Mouse (Mus musculus) ES-Bruce4 (cell line): Measurements from ENCODE around the gene Asic2. TPM values are rescaled to one million over a fixed set of nuclear protein-coding genes. Genes with fewer than 3 reads are reported as not detected.

Source experiments
- H3K27ac ChIP-seq: 2 replicates; pipeline ENCODE4 v1.5.1; 2012; ENCODE audit warnings: low read length, inconsistent platforms; ENCODE audit not compliant: insufficient read depth
- H3K27me3 ChIP-seq: 2 replicates; pipeline ENCODE4 v1.6.1; 2012; ENCODE audit warnings: mild to moderate bottlenecking, low read length, inconsistent platforms; ENCODE audit not compliant: control insufficient read depth, poor library complexity, insufficient read depth, severe bottlenecking
- H3K36me3 ChIP-seq: 2 replicates; pipeline ENCODE4 v1.6.1; 2012; ENCODE audit warnings: inconsistent platforms, mild to moderate bottlenecking, low read length, moderate library complexity; ENCODE audit not compliant: control insufficient read depth, poor library complexity, insufficient read depth, severe bottlenecking
- H3K4me1 ChIP-seq: one replicate; pipeline ENCODE4 v1.8.1; 2011; ENCODE audit warnings: low read length; ENCODE audit not compliant: control insufficient read depth, insufficient read depth
- H3K4me3 ChIP-seq: 2 replicates; pipeline ENCODE4 v1.5.1; 2011; ENCODE audit warnings: low read depth, mild to moderate bottlenecking, low read length
- H3K9ac ChIP-seq: 2 replicates; pipeline ENCODE4 v1.6.1; 2012; ENCODE audit warnings: low read depth, mild to moderate bottlenecking, inconsistent platforms; ENCODE audit not compliant: poor library complexity, severe bottlenecking
- H3K9me3 ChIP-seq: replicated peaks from 2 replicates; pipeline ENCODE4 v1.6.1; 2012; ENCODE audit warnings: mild to moderate bottlenecking, low read length, inconsistent platforms; ENCODE audit not compliant: control insufficient read depth, poor library complexity, insufficient read depth, severe bottlenecking
- CTCF ChIP-seq: IDR thresholded peaks from one replicate; pipeline ENCODE4 v1.8.1; 2011; ENCODE audit warnings: low read depth, low read length
- EP300 ChIP-seq: IDR thresholded peaks from 2 replicates; pipeline ENCODE4 v1.6.1; 2011; ENCODE audit warnings: low read depth, low read length; ENCODE audit not compliant: insufficient read depth
- POLR2A ChIP-seq: IDR thresholded peaks from one replicate; pipeline ENCODE4 v1.8.1; 2011; ENCODE audit warnings: low read length; ENCODE audit not compliant: insufficient read depth
- polyA plus RNA-seq: library from polyadenylated mRNA; stranded (reverse); fragments of >200 nt; gene quantifications from 2 replicates; pipeline ENCODE4 v1.2.4, GENCODE M21; 2011; ENCODE audit warnings: low read depth; ENCODE audit not compliant: missing spikeins, insufficient read depth, insufficient read length

The Asic2 gene
- polyA plus RNA-seq, 1 experiment = not detected

DNA sequence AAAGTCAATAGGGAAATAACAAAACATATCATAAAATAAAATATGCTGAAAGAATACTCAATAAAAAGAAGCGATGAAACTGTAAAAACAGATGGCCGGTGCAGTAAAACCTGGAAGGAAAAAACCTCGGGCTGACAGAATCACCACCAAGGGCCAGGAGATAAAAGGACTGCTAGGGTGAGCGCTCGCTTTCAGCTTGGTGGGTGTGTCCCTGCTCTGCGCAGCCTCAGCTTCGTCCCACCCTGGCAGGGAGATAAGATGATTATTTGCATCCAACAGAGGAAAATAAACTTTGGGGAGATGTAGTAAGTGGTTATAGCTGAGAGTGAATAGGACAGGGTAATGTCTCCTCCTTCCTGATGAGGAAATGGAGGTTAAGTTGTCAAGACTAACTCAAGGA, 1113.3 kb downstream of the Asic2 start:
- no peak for TF ChIP-seq CTCF
- no peak for TF ChIP-seq POLR2A
- no peak for TF ChIP-seq EP300

DNA sequence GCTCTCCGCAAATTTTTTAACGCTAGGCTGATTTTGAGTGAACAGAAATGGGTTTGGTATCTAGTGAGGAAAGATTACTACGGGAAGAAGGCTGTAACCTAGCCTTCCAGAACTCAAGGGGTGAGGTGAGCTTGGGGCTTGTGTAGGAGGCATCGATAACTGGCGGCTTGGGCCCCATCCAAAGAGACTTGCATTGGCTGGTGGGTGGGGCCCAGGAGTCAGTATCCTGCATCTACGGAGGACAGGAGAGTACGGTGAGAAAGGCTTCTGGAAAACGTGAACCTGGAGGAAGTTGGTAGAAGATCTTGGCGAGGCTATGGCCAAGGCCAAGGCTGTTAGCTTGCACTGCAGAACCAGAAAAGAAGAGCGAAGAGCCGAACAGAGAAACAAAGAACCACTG, 1113.8 kb downstream of the Asic2 start:
- Histone ChIP-seq H3K9ac (no peak overlapping the region), H3K9me3 (no peaks in the 10 kb centered on the region), H3K4me1 (no peaks in the 10 kb centered on the region), H3K4me3 (no peak overlapping the region), H3K36me3 (no peaks in the 10 kb centered on the region), H3K27me3 (no peaks in the 10 kb centered on the region), H3K27ac (no peak overlapping the region)
- TF ChIP-seq EP300 (no peak), CTCF (no peak), POLR2A (no peak)

More for the DNA sequence above, 1113.3 kb downstream of the Asic2 start:
- H3K36me3 ChIP-seq = no peaks in the 10 kb centered on the region
- no peak overlapping the region for H3K9ac ChIP-seq
- no peaks in the 10 kb centered on the region for H3K4me1 ChIP-seq
- no peaks in the 10 kb centered on the region for H3K9me3 ChIP-seq
- no peaks in the 10 kb centered on the region for H3K27me3 ChIP-seq
- no peak overlapping the region for H3K27ac ChIP-seq
- no peak overlapping the region for H3K4me3 ChIP-seq

DNA sequence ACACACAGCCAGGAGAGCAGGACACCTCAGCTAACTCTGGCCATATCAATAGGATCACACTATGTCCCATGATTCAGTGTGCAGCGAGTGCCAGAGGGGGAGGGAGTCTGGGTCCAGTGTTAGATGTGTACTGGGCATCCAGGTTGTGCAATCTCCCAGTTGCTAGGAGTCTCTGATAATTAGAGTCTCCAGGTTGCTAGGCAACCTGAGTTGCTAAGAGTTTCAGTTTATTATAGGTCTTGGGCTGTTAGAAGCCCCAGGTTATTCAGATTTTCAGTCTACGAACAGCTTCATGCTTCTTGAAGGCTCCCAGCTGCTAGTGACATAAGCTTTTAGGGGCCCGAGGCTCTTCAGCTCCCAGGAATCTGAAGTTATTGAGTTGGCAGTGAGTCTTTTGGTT, 1115.2 kb downstream of the Asic2 start:
- H3K4me3 ChIP-seq = no peak overlapping the region
- no peaks in the 10 kb centered on the region for H3K36me3 ChIP-seq
- H3K27ac ChIP-seq = no peak overlapping the region
- H3K9ac ChIP-seq = no peak overlapping the region
- no peaks in the 10 kb centered on the region for H3K4me1 ChIP-seq
- no peak for TF ChIP-seq CTCF
- TF ChIP-seq POLR2A = no peak
- TF ChIP-seq EP300 = no peak
- no peaks in the 10 kb centered on the region for H3K9me3 ChIP-seq
- H3K27me3 ChIP-seq = no peaks in the 10 kb centered on the region

DNA sequence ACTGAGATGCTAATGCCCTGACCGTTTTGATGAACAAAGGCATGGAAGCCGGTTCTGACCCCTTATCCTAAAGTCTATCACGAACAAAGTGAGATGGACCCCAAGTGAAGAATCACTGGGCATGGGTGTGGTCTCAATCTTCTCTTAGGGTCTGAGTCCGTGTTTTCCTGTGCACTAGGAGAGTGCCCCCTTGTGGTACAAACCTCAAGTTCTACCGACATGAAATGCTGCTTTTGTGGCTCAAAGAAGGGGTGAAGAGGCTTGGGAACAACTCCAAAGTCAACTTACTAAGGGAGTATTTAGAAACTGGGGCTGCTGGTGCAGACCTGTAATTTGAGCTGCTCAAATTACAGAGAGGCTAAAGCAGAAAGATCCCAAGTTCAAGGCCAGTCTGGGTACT, 1116.4 kb downstream of the Asic2 start:
- Histone ChIP-seq H3K4me3 (no peak overlapping the region), H3K27ac (no peak overlapping the region), H3K36me3 (no peaks in the 10 kb centered on the region), H3K9me3 (no peaks in the 10 kb centered on the region), H3K9ac (no peak overlapping the region), H3K4me1 (no peaks in the 10 kb centered on the region), H3K27me3 (no peaks in the 10 kb centered on the region)
- TF ChIP-seq POLR2A (no peak), EP300 (no peak), CTCF (peak; percentile 16)

DNA sequence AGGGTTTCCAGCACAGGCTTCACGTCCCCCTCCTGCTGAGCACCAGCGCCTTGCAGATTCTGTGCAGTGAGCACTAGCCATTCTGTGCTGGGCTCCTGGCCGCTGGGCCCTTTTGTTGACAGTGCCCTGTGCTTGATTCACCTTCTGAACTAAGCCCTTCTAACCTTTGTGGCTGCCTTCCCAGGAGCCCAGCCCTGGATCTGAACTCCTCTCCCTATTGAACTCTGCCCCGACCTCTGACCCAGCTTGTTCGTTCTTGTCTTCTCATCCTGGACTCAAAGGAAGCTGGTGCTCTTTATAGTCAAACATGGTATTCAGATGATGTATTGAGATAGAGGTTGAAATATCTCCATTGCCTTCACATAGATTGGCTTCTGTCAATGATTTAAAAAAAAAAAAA, 1120.1 kb downstream of the Asic2 start:
- Histone ChIP-seq H3K4me3 (no peak overlapping the region), H3K9me3 (no peaks in the 10 kb centered on the region), H3K27me3 (no peaks in the 10 kb centered on the region), H3K4me1 (no peaks in the 10 kb centered on the region), H3K36me3 (no peaks in the 10 kb centered on the region), H3K27ac (no peak overlapping the region), H3K9ac (no peak overlapping the region)
- no peak for TF ChIP-seq POLR2A

DNA sequence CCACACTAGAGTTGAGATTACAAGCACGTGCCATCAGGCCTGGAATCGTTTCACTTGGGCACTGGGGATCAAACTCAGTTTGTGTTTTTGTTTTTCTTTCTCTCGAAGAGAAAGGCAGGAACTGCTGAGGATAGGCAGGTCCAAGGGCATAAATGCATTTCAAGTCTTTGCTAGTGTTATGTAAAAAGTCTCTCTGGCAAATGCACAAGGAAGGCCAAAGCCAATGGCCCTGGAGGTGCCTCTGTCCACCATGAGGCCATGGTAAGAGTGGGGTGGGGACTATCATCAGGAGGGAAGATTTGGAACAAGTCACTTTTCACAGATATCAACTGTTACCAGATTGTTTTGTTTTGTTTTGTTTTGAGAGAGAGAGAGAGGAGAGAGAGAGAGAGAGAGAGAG, 1122.1 kb downstream of the Asic2 start:
- Histone ChIP-seq H3K36me3 (no peaks in the 10 kb centered on the region), H3K9ac (no peak overlapping the region), H3K4me1 (no peaks in the 10 kb centered on the region), H3K4me3 (no peak overlapping the region), H3K27ac (no peak overlapping the region), H3K27me3 (no peaks in the 10 kb centered on the region), H3K9me3 (no peaks in the 10 kb centered on the region)
- no peak for TF ChIP-seq POLR2A
- no peak for TF ChIP-seq EP300
- TF ChIP-seq CTCF = no peak
